Mouse (Mus musculus) frontal cortex, adult (tissue): Measurements from ENCODE around the gene Slc7a15.
"Not testable (repeated sequence)": the region's sequence is repeated elsewhere in the genome, so short reads cannot be mapped to it uniquely, and the experiment has no call there.

Source experiments
- ATAC-seq: cut with Nextera tagmentation; 2 replicates; pipeline ENCODE4 v1.9.2; 2017; ENCODE audit warnings: mild to moderate bottlenecking, moderate library complexity, mixed read lengths; ENCODE audit not compliant: low TSS enrichment

Slc7a15 gene

GRCm38 (mm10) chr12:8598966-8599365 is at the start of gene Slc7a15:
TSS of gene Slc7a15 (minus strand) at chr12:8599066.
- not testable (repeated sequence) for ATAC-seq

DNA sequence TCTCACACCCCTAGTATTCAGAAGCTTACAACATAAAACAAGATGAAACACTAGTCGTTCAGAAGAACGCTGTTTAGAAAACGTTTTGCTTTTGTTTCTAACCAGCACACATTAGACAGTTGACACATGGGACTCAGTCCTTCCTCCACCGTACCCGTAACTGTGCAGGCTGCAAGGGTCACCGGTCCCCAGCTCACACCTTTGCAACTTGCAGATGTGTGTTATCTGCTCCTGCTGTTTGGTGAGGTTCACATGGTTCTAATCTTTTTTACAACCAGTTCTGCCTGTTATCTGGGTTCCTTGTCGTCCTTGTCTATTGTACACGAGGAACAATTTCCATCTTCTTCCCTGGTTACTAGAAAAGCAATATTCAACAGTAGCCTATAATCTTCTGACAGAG is 49.3 kb upstream of the Slc7a15 start:
- ATAC-seq: not testable (repeated sequence)

DNA sequence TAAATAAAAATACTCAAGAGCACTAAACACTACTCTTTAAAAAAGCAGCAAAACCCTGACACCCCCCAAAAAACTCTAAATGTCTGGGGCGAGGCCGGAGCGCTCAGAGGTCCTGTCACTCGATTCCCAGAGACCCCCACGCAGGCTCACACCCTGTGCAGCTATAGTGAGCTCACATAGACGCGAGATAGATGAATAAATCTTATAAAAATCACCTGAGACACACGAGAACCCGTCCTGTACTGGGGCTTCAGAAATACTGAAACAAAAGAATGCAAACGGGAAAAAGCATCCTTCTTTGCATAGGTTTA is 42.5 kb upstream of the Slc7a15 start:
- 0 out of 2 replicates have a peak, but pooled peaks have one; percentile 10 for ATAC-seq

GRCm38 (mm10) chr12:8640711-8641424 is 42.0 kb upstream of the Slc7a15 start:
- ATAC-seq: peak; percentile 100

DNA sequence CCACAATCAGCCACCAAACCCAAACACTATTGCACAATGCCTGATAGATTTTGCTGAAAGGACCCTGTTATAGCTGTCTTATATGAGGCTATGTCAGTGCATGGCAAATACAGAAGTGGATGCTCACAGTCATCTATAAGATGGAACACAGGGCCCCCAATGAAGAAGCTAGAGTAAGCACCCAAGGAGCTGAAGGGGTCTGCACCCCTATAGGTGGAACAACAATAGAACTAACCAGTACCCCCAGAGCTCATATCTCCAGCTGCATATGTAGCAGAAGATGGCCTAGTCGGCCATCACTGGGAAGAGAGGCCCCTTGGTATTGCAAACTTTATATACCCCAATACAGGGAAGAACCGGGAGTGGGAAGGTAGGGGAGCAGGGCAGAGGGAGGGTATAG is 41.3 kb upstream of the Slc7a15 start:
- ATAC-seq: not testable (repeated sequence)

GRCm38 (mm10) chr12:8638411-8639087 is 39.7 kb upstream of the Slc7a15 start:
- ATAC-seq: not testable (repeated sequence)

DNA sequence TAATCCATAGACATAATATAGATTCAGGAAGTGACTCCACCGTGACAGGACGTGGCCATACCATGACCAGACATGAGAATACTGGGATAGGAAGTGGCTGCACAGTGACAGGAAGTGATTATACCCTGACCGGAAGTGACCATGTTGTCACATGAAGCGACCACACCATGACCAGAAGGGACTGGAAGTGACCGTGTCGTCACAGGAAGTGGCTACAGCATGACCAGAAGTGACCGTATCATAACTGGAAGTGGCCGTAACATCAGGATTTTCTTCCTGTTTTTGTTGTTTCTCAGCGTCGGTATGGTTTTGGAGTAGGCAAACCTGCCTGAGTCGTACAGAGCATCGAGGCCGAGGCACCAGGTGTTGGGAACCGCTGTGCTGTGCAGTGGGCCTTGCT is 38.1 kb upstream of the Slc7a15 start:
- no peak for ATAC-seq

DNA sequence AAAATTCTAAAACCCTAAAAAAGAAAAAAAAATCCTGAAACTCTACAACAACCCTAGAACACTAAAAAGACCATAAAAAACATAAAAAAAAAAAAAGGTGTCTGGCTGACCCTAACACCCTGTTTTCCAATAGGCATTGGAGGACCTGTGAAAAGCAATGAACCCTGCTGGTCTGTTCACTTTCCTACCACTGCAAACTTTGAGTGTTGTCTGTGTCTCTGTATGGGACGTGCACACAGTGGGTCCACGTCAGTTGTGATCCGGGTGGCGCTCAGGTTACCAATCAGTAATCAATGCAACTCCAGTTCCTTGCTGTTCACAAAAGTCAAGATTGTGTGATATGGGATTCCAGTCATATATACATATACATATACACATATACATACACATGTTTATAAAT is 36.7 kb upstream of the Slc7a15 start:
- ATAC-seq: no peak

- ATAC-seq: no peak
These were observed 35.4 kb upstream of the Slc7a15 start for GRCm38 (mm10) chr12:8634306-8634705.

DNA sequence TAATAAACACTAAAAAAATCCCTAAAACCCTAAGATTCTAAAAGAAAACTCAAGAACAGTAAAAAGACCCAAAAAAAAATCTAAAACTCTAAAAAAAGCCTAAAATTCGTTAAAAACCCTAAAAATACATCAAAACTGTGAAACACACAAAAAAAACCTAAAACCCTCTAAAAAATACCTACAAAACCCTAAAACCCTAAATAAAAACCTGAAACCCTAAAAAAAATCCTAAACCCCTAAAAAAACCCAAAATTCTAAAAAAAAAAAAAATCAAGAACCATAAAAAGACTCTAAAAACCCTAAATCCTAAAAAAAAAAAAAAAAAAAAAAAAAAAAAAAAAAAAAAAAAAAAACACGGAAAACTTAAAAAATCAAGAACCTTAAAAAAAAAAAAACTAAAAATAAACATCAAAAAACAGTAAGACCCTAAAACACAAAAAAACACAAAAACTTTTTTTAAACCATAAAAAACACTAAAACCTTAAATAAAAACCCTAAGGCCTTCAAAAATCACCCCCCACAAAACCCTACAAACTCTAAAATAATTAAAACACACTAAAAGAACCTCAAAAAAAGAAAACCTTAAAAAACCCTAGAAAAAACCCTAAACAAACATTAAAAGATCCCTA is 34.0 kb upstream of the Slc7a15 start:
- ATAC-seq: no peak

DNA sequence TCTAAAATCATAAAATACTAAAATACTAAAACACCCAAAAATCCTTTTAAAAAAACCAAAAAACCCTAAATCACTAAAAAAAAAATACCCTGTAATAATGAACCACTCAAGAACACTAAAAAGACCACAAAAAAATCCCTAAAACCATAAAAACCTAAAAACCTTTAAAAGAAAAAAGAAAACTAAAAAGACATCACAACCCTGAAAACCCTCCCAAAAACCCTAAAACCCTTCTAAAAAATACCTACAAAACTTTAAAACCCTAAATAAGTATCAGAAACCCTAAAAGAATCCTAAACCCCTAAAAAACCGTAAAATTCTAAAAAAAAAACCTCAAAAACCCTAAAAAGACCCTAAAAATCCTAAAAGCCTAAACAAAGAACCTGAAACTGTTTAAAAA is 32.8 kb upstream of the Slc7a15 start:
- no peak for ATAC-seq

DNA sequence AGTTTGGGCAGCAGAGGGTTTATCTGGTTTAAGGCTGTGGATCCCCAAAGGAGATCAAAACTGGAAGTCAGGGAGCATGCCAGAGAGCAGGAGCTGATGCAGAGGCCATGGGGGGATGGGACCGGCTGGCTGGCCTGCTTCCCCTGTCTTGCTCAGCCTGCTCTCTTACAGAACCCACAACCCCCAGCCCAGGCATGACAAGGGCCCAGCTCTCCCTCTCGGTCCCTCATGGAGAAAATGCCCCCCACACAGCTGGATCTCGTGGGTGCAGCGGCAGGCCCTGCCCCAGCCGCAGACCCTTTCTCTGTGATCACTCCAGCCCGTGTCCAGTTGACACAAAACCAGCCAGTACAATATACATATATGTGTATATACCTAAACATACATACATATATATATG is 30.7 kb upstream of the Slc7a15 start:
- no peak for ATAC-seq

GRCm38 (mm10) chr12:8620678-8621018 is 21.8 kb upstream of the Slc7a15 start:
- no peak for ATAC-seq

GRCm38 (mm10) chr12:8619827-8620677 is 21.2 kb upstream of the Slc7a15 start:
- no peak for ATAC-seq

- no peak for ATAC-seq
These were observed 19.4 kb upstream of the Slc7a15 start for GRCm38 (mm10) chr12:8618271-8618670.

DNA sequence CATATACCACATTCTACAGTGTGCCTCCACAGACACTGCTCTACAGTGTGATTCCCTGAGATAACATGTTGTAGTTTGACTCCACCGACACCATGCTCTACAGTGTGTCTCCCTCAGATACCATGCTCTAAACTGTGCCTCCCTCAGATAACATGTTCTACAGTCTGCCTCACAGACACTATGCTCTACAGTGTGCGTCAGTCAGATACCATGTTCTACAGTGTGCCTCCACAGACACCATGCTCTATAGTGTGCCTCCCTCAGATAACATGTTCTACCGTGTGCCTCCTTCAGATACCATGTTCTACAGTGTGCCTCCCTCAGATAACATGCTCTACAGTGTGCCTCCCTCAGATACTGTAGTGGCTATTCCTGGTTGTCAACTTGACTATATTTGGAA is 10.2 kb upstream of the Slc7a15 start:
- ATAC-seq: no peak

DNA sequence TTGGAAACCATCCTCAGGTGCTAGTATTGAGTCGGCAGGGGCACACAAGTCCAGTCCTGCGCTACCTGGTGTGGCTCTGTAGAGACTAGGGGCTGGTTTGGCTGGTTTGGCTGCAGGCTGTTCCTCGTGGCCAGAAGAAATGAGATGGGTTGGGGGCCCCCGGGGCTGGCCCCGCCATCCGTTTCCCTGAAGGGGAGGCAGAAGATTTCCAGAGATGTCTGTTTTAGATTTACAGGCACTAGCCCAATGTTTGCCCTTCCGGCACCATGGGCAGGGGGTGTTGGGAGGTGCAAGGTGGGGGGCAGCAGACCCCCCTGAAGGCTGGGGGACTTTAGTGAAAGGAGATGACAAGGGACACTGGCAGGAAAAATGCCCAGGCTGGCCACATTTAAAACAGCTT is 3.3 kb downstream of the Slc7a15 start:
- ATAC-seq: no peak

DNA sequence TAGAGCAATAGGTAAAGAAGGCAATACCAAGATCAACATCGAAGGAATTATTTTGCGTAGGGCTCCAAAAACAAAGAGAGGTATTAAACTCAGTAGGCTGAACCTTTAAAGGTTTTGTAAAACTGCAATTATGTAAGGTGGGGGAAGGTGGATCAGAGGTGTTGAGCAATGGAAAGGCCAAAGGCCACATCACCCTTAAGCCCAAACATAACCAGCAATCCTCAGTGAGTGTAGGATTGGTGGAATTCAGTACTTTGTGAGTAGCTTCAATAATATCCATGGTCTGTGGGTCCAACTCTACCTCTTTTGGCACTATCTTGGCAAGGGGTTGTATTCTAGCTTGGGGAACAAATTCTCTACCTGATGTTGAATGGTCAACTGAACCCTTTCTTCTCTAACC is 7.5 kb downstream of the Slc7a15 start:
- not testable (repeated sequence) for ATAC-seq

DNA sequence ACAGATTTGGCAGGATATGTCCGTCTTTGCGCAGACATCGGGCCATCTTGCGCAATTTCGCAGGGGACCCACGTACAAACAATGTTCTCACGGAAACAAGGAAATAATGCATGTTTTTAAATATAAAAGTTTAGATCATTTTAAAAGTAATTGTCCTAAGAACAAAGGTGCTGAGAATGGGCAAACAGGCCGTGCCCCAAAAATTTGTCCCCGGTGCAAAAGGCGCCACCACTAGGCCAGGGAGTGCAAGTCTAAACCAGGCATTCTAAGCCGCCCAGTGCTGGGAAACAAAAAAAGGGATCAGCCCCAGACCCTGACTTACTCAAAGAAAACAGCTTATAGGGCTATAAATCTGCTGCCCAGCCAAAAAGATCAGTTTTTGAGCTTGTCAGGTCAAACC is 25.5 kb downstream of the Slc7a15 start:
- ATAC-seq: no peak

DNA sequence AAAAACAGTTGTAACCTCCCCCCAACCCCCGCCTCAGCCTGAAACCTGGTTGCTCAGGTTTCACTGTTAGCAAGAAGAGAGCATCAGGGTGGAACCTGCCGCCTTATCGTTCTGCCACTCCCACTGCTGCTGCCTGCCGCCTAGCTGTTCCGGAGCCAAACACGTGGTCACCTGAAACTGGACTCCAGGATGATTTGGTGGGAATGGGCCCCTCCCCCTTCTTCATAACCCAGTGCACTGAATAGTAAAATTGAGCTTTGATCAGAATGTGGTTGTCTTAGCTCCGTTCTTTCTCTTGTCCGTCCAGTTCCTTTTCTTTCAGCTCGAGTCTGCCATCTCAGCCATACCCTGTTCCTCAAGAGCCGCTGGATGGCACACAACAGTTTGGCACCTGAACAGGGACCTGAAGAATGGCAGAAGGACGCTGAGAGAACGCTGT is 26.9 kb downstream of the Slc7a15 start:
- not testable (repeated sequence) for ATAC-seq

DNA sequence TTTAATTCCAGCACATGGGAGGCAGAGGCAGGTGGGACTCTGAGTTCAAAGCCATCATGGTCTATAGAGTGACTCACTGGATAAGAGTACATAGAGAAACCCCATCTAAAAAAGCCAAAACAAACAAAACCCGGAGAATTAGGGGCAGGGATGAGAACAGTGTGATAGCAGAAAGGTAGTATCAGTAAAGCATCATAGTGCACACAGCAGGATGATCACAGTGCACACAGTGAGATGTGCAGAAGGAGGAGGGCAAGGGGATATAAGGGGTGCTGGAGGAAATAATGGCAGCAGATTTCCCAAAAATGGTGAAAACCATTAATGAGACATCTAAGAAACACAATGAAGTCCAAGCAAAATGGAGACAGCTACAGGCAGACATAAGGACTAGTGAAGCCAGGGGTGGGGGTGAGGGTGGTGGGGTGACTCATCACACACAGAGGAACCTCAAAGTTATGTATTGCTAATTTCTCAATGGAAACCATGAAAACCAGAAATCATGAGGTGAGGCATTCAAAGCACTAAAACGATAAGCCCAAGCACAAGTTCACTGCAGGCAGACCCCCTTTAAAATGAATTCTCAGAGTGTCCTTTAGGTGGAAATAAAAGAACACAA is 27.5 kb downstream of the Slc7a15 start:
- not testable (repeated sequence) for ATAC-seq

- not testable (repeated sequence) for ATAC-seq
These were observed 36.7 kb downstream of the Slc7a15 start for GRCm38 (mm10) chr12:8562213-8562612.
